Mouse (Mus musculus) olfactory bulb, adult 2 months (tissue): Measurements from ENCODE around the gene Il17re.

ENCODE experiments used
- CTCF ChIP-seq: fragments of 200-500 bp; IDR thresholded peaks from 2 replicates; pipeline ENCODE4 v1.5.1; 2012; ENCODE audit warnings: low read depth, mild to moderate bottlenecking, low read length, moderate library complexity; ENCODE audit not compliant: insufficient read depth
- POLR2A ChIP-seq: fragments of 200-500 bp; IDR thresholded peaks from 2 replicates; pipeline ENCODE4 v1.6.1; 2012; ENCODE audit warnings: mild to moderate bottlenecking, low read depth, low read length, moderate library complexity; ENCODE audit not compliant: insufficient read depth

- TF ChIP-seq CTCF (no peak; the same call in 1 of the 2 replicates), POLR2A (no peak)
Observed at GRCm38 (mm10) chr6:113469021-113469420, 10.7 kb downstream of the Il17re start.
